Mouse (Mus musculus) hindbrain, postnatal 0 days (tissue): ENCODE results near the gene Chd2. TPM values are rescaled to one million over a fixed set of nuclear protein-coding genes. Genes with fewer than 3 reads are reported as not detected.

Source experiments
- ATAC-seq: fragments of 200-750 bp; cut with Nextera tagmentation; 2 replicates; pipeline ENCODE4 v1.8.0; 2017; ENCODE audit warnings: mild to moderate bottlenecking, moderate TSS enrichment, moderate library complexity
- DNase-seq: peaks from one replicate; pipeline ENCODE4 v3.0.0-alpha.2; 2015; ENCODE audit warnings: low spot score
- H3K27ac ChIP-seq: fragments of 300-500 bp; sonication (generic); 2 replicates; pipeline ENCODE4 v1.5.1; 2014; ENCODE audit warnings: mild to moderate bottlenecking
- H3K27me3 ChIP-seq: fragments of 300-500 bp; sonication (generic); 2 replicates; pipeline ENCODE4 v1.6.1; 2014; ENCODE audit warnings: low read length, mixed read lengths; ENCODE audit not compliant: insufficient read depth
- H3K36me3 ChIP-seq: fragments of 300-500 bp; sonication (generic); 2 replicates; pipeline ENCODE4 v1.6.1; 2014; ENCODE audit warnings: low read length, mixed read lengths; ENCODE audit not compliant: insufficient read depth
- H3K4me1 ChIP-seq: fragments of 300-500 bp; sonication (generic); 2 replicates; pipeline ENCODE4 v1.6.1; 2014; ENCODE audit warnings: antibody characterized with exemption, low read length, mixed read lengths; ENCODE audit not compliant: insufficient read depth
- H3K4me2 ChIP-seq: fragments of 300-500 bp; sonication (generic); 2 replicates; pipeline ENCODE4 v1.6.1; 2014; ENCODE audit warnings: low read depth, mild to moderate bottlenecking, low read length, moderate library complexity, mixed read lengths
- H3K4me3 ChIP-seq: fragments of 300-500 bp; sonication (generic); 2 replicates; pipeline ENCODE4 v1.5.1; 2014; ENCODE audit warnings: low read length
- H3K9ac ChIP-seq: fragments of 300-500 bp; sonication (generic); replicated peaks from 2 replicates; pipeline ENCODE4 v1.6.1; 2014; ENCODE audit warnings: mild to moderate bottlenecking, low read length, moderate library complexity, mixed read lengths
- H3K9me3 ChIP-seq: fragments of 300-500 bp; sonication (generic); 2 replicates; pipeline ENCODE4 v1.6.1; 2016; ENCODE audit warnings: low read length, mixed read lengths
- CTCF ChIP-seq: IDR thresholded peaks from 2 replicates; pipeline ENCODE4 v1.5.1; 2016; ENCODE audit warnings: antibody characterized with exemption, control low read depth, low read depth
- WGBS: fragments of 180-500 bp; shearing (Covaris S2); extraction: QIAGEN DNeasy Blood & Tissue Kit; methylation state at CpG from one replicate; pipeline ENCODE4 v1.1.7; 2014; 5-methylcytosine and 5-hydroxymethylcytosine counted together
- polyA plus RNA-seq: library from polyadenylated mRNA; unstranded; fragments of >200 nt; fragmentation: Nextera tagmentation; extraction: Ambion mirVana; gene quantifications from 2 replicates; pipeline ENCODE4 v1.2.1, GENCODE M21; 2015
- total RNA-seq: library from RNA; depleted of rRNA; stranded (reverse); fragments of >200 nt; gene quantifications from 2 replicates; pipeline ENCODE4 v1.2.3, GENCODE M21; 2014

The Chd2 gene
- total and polyA plus RNA-seq, 2 experiments from 2014 or later: 33.4 to 36.1 TPM

DNA sequence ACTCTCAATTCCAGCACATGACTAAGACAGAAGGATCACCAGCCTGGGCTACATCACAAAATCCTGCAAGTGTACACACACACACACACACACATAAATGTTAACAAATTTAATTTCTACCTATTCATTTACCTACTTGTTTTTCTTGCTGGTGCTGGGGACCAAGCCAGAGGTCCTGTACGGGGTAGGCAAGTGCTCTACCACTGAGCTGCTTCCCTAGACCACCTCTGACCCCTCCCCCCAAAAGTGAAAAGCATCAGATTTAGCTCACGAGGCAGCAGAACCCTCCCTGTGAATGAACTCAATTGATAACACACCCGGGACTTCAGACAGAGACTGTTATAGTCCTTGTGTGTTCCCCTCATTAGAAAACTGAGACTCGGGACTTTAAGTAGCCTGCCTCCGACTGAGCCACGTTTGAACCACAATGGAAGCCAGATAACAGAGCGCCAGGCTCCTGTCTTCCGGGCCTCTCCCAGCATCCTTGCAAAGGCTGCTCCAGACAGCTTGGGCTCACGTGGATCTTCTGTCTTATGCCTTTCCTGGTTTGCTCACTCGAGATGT is 19.9 kb upstream of the Chd2 start:
- Histone ChIP-seq H3K9ac (no peak overlapping the region), H3K9me3 (no peaks in the 10 kb centered on the region), H3K4me2 (no peak overlapping the region), H3K27me3 (no peaks in the 10 kb centered on the region), H3K4me3 (no peak overlapping the region), H3K27ac (no peak overlapping the region), H3K4me1 (peaks cover 3% of the 10 kb centered on the region; the same call in 1 of the 2 replicates), H3K36me3 (no peaks in the 10 kb centered on the region)
- TF ChIP-seq CTCF: no peak
- DNase-seq (no peak), ATAC-seq (no peak)
- WGBS: 22% methylated on average over 10 of the region's 10 CpGs

DNA sequence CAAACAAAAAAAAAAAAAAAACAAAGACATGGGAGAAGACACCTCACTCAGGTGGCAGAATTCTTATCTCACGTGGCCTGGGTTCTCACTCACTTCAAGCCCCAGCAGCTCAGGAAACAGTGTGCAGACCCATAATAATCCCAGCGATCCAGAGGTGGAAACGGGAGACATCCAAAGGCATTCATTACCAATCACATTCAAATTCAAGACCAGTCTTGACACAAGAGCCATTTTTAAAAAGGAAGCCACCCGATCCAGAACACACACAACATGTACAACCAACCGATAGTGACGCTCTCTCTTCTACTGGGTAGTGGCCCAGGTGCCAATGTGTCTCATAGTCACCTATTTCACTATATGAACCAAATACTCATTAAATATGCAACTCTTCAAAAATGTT is 19.2 kb upstream of the Chd2 start:
- Histone ChIP-seq H3K9me3 (no peaks in the 10 kb centered on the region), H3K27ac (no peak overlapping the region), H3K27me3 (no peaks in the 10 kb centered on the region), H3K4me1 (peaks cover 3% of the 10 kb centered on the region; the same call in 1 of the 2 replicates), H3K36me3 (no peaks in the 10 kb centered on the region), H3K4me3 (no peak overlapping the region), H3K9ac (no peak overlapping the region), H3K4me2 (no peak overlapping the region)
- DNase-seq (no peak), ATAC-seq (no peak)
- 92% methylated on average over 6 of the region's 6 CpGs for WGBS
- no peak for TF ChIP-seq CTCF

DNA sequence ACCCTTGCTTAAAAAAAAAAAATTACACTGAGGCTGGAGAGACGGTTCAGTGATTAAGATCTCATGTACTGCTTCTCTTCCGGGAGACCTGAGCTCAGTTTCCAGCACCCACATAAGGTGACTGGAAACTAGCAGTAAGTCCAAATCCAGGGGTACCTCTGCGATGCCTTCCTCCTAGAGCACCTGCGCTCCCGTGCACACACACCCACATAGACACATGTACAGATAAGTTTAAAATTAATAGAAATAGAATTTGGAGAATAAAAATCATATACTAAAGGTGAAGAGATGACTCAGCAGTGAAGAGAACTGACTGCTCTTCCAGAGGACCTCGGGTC is 18.2 kb upstream of the Chd2 start:
- H3K27ac ChIP-seq: peak overlapping the region; percentile 100; the same call in 1 of the 2 replicates
- DNase-seq (no peak), ATAC-seq (no peak)
- no peaks in the 10 kb centered on the region for H3K9me3 ChIP-seq
- no peak for TF ChIP-seq CTCF
- H3K36me3 ChIP-seq: no peaks in the 10 kb centered on the region
- H3K4me2 ChIP-seq: peak overlapping the region; percentile 60
- 87% methylated on average over 6 of the region's 6 CpGs for WGBS
- H3K4me1 ChIP-seq: peaks cover 3% of the 10 kb centered on the region; the same call in 1 of the 2 replicates
- H3K9ac ChIP-seq: no peak overlapping the region
- H3K4me3 ChIP-seq: no peak overlapping the region
- no peaks in the 10 kb centered on the region for H3K27me3 ChIP-seq

DNA sequence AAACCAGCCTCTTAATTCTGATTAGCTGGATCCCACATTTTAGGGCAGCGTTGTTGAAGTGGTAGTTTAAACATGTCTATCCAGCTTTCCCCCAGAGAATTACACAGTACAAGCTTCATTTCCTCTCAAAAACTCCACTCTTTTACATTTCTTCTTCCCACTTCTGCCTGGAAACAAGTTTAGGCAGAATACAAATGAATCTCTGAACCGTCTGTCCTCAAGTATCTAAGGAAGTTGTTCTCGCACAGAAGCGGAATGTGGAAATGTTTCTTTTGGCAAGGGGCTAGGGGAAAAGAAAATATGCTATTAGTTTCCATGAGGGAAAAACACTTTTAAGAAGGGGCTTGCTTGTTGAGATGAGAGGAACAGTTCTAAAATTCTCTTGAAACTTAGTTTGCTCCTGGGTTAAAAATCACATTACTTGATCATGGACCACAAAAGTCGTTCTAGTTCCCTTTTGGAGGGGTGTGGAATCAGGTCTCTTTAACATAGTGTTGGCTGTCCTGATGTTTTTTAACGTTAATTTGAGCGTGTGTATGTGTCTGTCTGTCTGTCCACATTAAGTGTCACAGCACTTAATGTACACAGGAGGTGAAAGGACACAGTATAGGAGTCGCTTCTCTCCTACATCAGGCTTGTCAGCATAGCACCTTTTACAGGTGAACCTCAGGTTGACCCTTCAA is 17.7 kb upstream of the Chd2 start:
- no peak for TF ChIP-seq CTCF
- WGBS: 26% methylated on average over 8 of the region's 8 CpGs
- no peak for ATAC-seq
- Histone ChIP-seq H3K27me3 (no peaks in the 10 kb centered on the region), H3K36me3 (no peaks in the 10 kb centered on the region), H3K4me3 (peak overlapping the region; percentile 100), H3K9me3 (no peaks in the 10 kb centered on the region), H3K4me1 (peaks cover 3% of the 10 kb centered on the region; the same call in 1 of the 2 replicates), H3K27ac (peak overlapping the region; percentile 100), H3K9ac (peak overlapping the region; percentile 100), H3K4me2 (peak overlapping the region; percentile 60)
- no peak for DNase-seq

- TF ChIP-seq CTCF: no peak
- 3% methylated on average over 52 of the region's 60 CpGs for WGBS
- Histone ChIP-seq H3K27me3 (no peaks in the 10 kb centered on the region), H3K27ac (peak overlapping the region; percentile 100), H3K9me3 (no peaks in the 10 kb centered on the region), H3K9ac (peak overlapping the region; percentile 100), H3K4me2 (peak overlapping the region; percentile 60), H3K36me3 (no peaks in the 10 kb centered on the region), H3K4me3 (peak overlapping the region; percentile 100), H3K4me1 (peaks cover 3% of the 10 kb centered on the region; the same call in 1 of the 2 replicates)
- DNase-seq (peak; percentile 100), ATAC-seq (peak; percentile 100)
These were observed 16.9 kb upstream of the Chd2 start for GRCm38 (mm10) chr7:73558293-73559169.

- under 1% methylated on average over 74 of the region's 80 CpGs for WGBS
- no peak overlapping the region for H3K4me2 ChIP-seq
- H3K36me3 ChIP-seq: no peaks in the 10 kb centered on the region
- peak overlapping the region; percentile 100 for H3K4me3 ChIP-seq
- ATAC-seq: peak; percentile 3; the same call in 1 of the 2 replicates
- peaks cover 4% of the 10 kb centered on the region; the same call in 1 of the 2 replicates for H3K4me1 ChIP-seq
- no peaks in the 10 kb centered on the region for H3K27me3 ChIP-seq
- DNase-seq: peak; percentile 50
- H3K27ac ChIP-seq: peak overlapping the region; percentile 100
- H3K9ac ChIP-seq: peak overlapping the region; percentile 100
- no peak for TF ChIP-seq CTCF
- H3K9me3 ChIP-seq: no peaks in the 10 kb centered on the region
These were observed 16.1 kb upstream of the Chd2 start for GRCm38 (mm10) chr7:73557671-73558265.
